Mouse (Mus musculus) erythroblast, embryonic 14.5 days (primary cell): ENCODE results near the gene Polr2m.

ENCODE experiments used
- GATA1 ChIP-seq: IDR thresholded peaks from 2 replicates; pipeline ENCODE4 v1.6.1; 2012; ENCODE audit warnings: low read length, inconsistent platforms, mixed read lengths
- TAL1 ChIP-seq: IDR thresholded peaks from 3 replicates; pipeline ENCODE4 v1.6.1; 2012; ENCODE audit warnings: low read length, inconsistent platforms, mixed read lengths

GRCm38 (mm10) chr9:71527438-71527837 is 41.7 kb upstream of the Polr2m start:
- no peak for TF ChIP-seq GATA1
- no peak for TF ChIP-seq TAL1
